Mouse (Mus musculus): ENCODE data around the gene Erbin. TPM values are rescaled to one million over a fixed set of nuclear protein-coding genes. Genes with fewer than 3 reads are reported as not detected.

Erbin gene
- polyA plus RNA-seq, 2 experiments = 39.7 to 40.2 TPM

DNA sequence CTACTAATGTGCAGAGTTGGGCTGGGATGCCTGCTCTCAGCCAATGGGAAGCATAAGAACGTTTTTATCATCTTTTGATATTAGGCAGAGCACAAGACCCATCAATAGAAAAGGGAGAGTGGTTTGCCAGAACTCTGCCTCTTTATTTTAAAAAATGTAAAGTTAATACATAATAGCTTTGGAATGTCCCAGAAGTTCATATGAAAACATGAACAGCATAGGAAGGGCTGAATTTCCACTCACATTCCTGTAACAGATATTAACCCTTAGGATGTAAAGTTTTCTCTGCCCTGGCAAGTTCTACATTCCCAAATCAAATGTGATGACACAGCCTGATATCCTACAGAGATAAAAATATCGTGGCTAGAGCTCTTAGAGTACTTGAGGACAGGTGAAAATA lies 42.8 kb upstream of the Erbin start:
- ATAC-seq (ENCODE audit: low FRiP score, low read depth) = peak; percentile 41
- Histone ChIP-seq H3K9me3 (ENCODE audit: control insufficient read depth, low read length) (no peaks in the 10 kb centered on the region), H3K27me3 (ENCODE audit: control insufficient read depth, insufficient read depth, low read length) (no peaks in the 10 kb centered on the region), H3K36me3 (ENCODE audit: control insufficient read depth, insufficient read depth, low read length) (no peaks in the 10 kb centered on the region), H3K9ac (ENCODE audit: low read depth, low read length, severe bottlenecking) (no peak overlapping the region), H3K27ac (replicated peaks; ENCODE audit: low read depth, low read length) (no peak overlapping the region; the same call in 1 of the 2 replicates), H3K4me1 (ENCODE audit: control insufficient read depth, insufficient read depth, low read length) (peaks cover 5% of the 10 kb centered on the region; the same call in 1 of the 2 replicates), H3K4me2 (replicated peaks; ENCODE audit: low read depth, low read length, severe bottlenecking) (no peak overlapping the region), H3K4me3 (replicated peaks; ENCODE audit: low read length) (no peak overlapping the region)
- no peak for TF ChIP-seq POLR2A (IDR thresholded peaks at IDR 0.05; ENCODE audit: borderline replicate concordance, extremely low read depth, insufficient read depth, insufficient read length)
- WGBS = 55% methylated on average over 2 of the region's 2 CpGs
- peak; percentile 33 for DNase-seq (ENCODE audit: low spot score)

DNA sequence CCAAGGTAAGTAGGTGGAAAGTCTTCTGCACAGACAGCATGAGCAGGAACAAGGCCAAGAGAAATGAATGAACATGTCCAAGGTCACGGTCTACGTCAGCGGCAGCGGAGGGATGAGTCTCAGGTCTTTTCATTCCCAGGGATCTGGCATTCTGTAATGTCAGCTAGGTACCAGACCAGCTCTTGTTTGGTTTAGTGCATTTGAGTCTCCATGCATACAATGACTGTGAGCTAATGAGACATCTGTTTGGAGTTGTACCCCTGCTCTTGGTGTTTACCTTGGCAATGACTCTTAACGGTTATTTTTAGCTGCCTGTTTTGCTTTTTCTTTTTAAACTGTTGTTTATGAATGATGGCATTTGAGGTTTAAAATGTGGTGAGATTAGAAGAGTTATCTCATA lies 39.5 kb upstream of the Erbin start:
- Histone ChIP-seq H3K36me3 (ENCODE audit: control insufficient read depth, insufficient read depth, low read length) (no peaks in the 10 kb centered on the region), H3K4me3 (replicated peaks; ENCODE audit: low read length) (no peak overlapping the region), H3K4me2 (replicated peaks; ENCODE audit: low read depth, low read length, severe bottlenecking) (no peak overlapping the region), H3K9me3 (ENCODE audit: control insufficient read depth, low read length) (no peaks in the 10 kb centered on the region), H3K9ac (ENCODE audit: low read depth, low read length, severe bottlenecking) (no peak overlapping the region), H3K4me1 (ENCODE audit: control insufficient read depth, insufficient read depth, low read length) (peaks cover 12% of the 10 kb centered on the region), H3K27me3 (ENCODE audit: control insufficient read depth, insufficient read depth, low read length) (no peaks in the 10 kb centered on the region), H3K27ac (replicated peaks; ENCODE audit: low read depth, low read length) (no peak overlapping the region)
- ATAC-seq (ENCODE audit: low FRiP score, low read depth) (no peak), DNase-seq (ENCODE audit: low spot score) (no peak)
- WGBS = 55% methylated on average over 5 of the region's 5 CpGs
- TF ChIP-seq POLR2A (IDR thresholded peaks at IDR 0.05; ENCODE audit: borderline replicate concordance, extremely low read depth, insufficient read depth, insufficient read length) = no peak

- no peak overlapping the region for H3K27ac ChIP-seq (replicated peaks; ENCODE audit: low read depth, low read length)
- H3K9me3 ChIP-seq (ENCODE audit: control insufficient read depth, low read length) = no peaks in the 10 kb centered on the region
- DNase-seq (ENCODE audit: low spot score) (no peak), ATAC-seq (ENCODE audit: low FRiP score, low read depth) (no peak)
- peaks cover 12% of the 10 kb centered on the region for H3K4me1 ChIP-seq (ENCODE audit: control insufficient read depth, insufficient read depth, low read length)
- no peak for TF ChIP-seq POLR2A (IDR thresholded peaks at IDR 0.05; ENCODE audit: borderline replicate concordance, extremely low read depth, insufficient read depth, insufficient read length)
- 82% methylated on average over 9 of the region's 9 CpGs for WGBS
- H3K36me3 ChIP-seq (ENCODE audit: control insufficient read depth, insufficient read depth, low read length) = no peaks in the 10 kb centered on the region
- H3K4me3 ChIP-seq (replicated peaks; ENCODE audit: low read length) = no peak overlapping the region
- no peaks in the 10 kb centered on the region for H3K27me3 ChIP-seq (ENCODE audit: control insufficient read depth, insufficient read depth, low read length)
- no peak overlapping the region for H3K4me2 ChIP-seq (replicated peaks; ENCODE audit: low read depth, low read length, severe bottlenecking)
- no peak overlapping the region for H3K9ac ChIP-seq (ENCODE audit: low read depth, low read length, severe bottlenecking)
Measured at GRCm38 (mm10) chr13:103958607-103959123, 38.4 kb upstream of the Erbin start.

DNA sequence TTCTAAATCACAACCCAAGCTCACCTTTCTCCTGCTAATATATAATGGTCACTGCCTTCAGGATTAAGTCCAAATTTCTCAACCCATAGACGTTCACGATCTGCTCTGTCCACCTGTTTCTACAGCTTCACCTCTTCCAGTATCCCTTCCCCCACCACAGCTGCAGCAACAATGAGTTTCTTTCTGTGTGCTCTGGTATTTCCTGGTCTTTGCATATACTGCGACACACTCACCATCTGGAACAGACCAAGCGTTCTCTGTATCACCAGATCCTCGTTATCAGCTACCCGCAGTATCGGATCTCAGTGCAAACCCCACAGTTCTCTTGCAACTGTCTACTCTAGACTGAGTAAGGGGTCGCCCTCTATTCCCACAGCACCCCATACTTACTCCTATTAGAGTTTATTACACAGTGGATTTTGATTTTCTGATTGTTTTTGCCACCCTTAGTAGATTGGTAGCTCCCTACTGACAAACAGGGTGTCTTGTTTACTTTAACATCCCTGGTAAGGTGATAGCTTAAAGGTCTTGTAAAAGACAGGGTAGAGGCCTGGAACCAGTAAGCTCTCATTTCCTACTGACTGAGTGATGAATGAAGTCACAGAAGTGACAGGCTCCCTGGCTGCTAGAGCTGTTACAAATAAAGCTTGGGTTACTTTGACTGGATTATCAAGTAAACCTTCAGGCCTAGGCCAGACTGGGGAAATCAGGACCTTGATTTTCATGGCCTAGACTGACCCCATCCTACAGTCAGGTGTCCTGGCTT lies 37.0 kb upstream of the Erbin start:
- Histone ChIP-seq H3K36me3 (ENCODE audit: control insufficient read depth, insufficient read depth, low read length) (no peaks in the 10 kb centered on the region), H3K4me1 (ENCODE audit: control insufficient read depth, insufficient read depth, low read length) (peaks cover 7% of the 10 kb centered on the region; the same call in 1 of the 2 replicates), H3K9me3 (ENCODE audit: control insufficient read depth, low read length) (no peaks in the 10 kb centered on the region), H3K9ac (ENCODE audit: low read depth, low read length, severe bottlenecking) (no peak overlapping the region), H3K4me3 (replicated peaks; ENCODE audit: low read length) (no peak overlapping the region), H3K27me3 (ENCODE audit: control insufficient read depth, insufficient read depth, low read length) (no peaks in the 10 kb centered on the region), H3K27ac (replicated peaks; ENCODE audit: low read depth, low read length) (no peak overlapping the region), H3K4me2 (replicated peaks; ENCODE audit: low read depth, low read length, severe bottlenecking) (no peak overlapping the region)
- ATAC-seq (ENCODE audit: low FRiP score, low read depth) (peak; percentile 50; the same call in 1 of the 2 replicates), DNase-seq (ENCODE audit: low spot score) (no peak)
- no peak for TF ChIP-seq POLR2A (IDR thresholded peaks at IDR 0.05; ENCODE audit: borderline replicate concordance, extremely low read depth, insufficient read depth, insufficient read length)
- WGBS = 31% methylated on average over 8 of the region's 8 CpGs

DNA sequence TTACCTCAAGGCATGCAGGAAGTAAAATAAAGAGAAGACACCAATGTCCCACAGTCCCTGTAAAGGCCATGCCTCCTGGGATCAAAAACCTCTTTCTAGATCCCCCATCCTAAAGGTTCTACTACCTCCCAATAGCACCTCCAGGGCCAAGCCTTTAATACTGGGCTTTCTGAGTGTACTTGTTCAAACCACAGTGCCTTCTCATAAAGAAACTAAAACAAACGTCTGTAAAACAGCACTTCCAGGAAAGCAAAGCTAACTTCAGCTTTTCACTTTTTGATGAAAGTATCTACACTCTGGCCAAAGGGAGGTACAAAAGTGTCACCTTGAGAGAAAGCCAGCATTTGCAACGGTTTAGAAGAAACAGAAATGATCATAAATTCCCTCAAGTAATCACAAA lies 35.3 kb upstream of the Erbin start:
- Histone ChIP-seq H3K9me3 (ENCODE audit: control insufficient read depth, low read length) (no peaks in the 10 kb centered on the region), H3K9ac (ENCODE audit: low read depth, low read length, severe bottlenecking) (no peak overlapping the region), H3K4me3 (replicated peaks; ENCODE audit: low read length) (no peak overlapping the region), H3K27me3 (ENCODE audit: control insufficient read depth, insufficient read depth, low read length) (no peaks in the 10 kb centered on the region), H3K4me1 (ENCODE audit: control insufficient read depth, insufficient read depth, low read length) (peaks cover 7% of the 10 kb centered on the region; the same call in 1 of the 2 replicates), H3K36me3 (ENCODE audit: control insufficient read depth, insufficient read depth, low read length) (no peaks in the 10 kb centered on the region), H3K4me2 (replicated peaks; ENCODE audit: low read depth, low read length, severe bottlenecking) (no peak overlapping the region), H3K27ac (replicated peaks; ENCODE audit: low read depth, low read length) (no peak overlapping the region)
- WGBS = 44% methylated on average over 2 of the region's 2 CpGs
- ATAC-seq (ENCODE audit: low FRiP score, low read depth) (no peak), DNase-seq (ENCODE audit: low spot score) (no peak)
- no peak for TF ChIP-seq POLR2A (IDR thresholded peaks at IDR 0.05; ENCODE audit: borderline replicate concordance, extremely low read depth, insufficient read depth, insufficient read length)
